Mouse (Mus musculus) hindbrain, embryonic 14.5 days (tissue): ENCODE measurements at regions not wholly inside any gene's neighbourhood (a gene's known extent, or its start where the extent isn't known, plus 50 kb on each side); places are given as distances from the start of the nearest gene placed in this dataset.

Experiments used
- ATAC-seq: fragments of 200-750 bp; cut with Nextera tagmentation; 2 replicates; pipeline ENCODE4 v1.8.0; 2017; ENCODE audit warnings: moderate number of reproducible peaks, mild to moderate bottlenecking, moderate TSS enrichment, moderate library complexity; ENCODE audit not compliant: low FRiP score
- DNase-seq: peaks from one replicate; pipeline ENCODE4 v3.0.0-alpha.2; 2015; ENCODE audit warnings: low spot score
- H3K27ac ChIP-seq: fragments of 300-500 bp; sonication (generic); 2 replicates; pipeline ENCODE4 v1.5.1; 2014; ENCODE audit warnings: mild to moderate bottlenecking, moderate library complexity
- H3K27me3 ChIP-seq: fragments of 300-500 bp; sonication (generic); 2 replicates; pipeline ENCODE4 v1.6.1; 2014; ENCODE audit warnings: mild to moderate bottlenecking, low read length, mixed read lengths; ENCODE audit not compliant: control insufficient read depth, insufficient read depth
- H3K36me3 ChIP-seq: fragments of 300-500 bp; sonication (generic); replicated peaks from 2 replicates; pipeline ENCODE4 v1.6.1; 2014; ENCODE audit not compliant: control insufficient read depth, insufficient read depth
- H3K4me1 ChIP-seq: fragments of 300-500 bp; sonication (generic); replicated peaks from 2 replicates; pipeline ENCODE4 v1.6.1; 2014; ENCODE audit warnings: antibody characterized with exemption, low read length, mixed read lengths; ENCODE audit not compliant: control insufficient read depth, insufficient read depth
- H3K4me2 ChIP-seq: fragments of 300-500 bp; sonication (generic); replicated peaks from 2 replicates; pipeline ENCODE4 v1.6.1; 2014; ENCODE audit warnings: mild to moderate bottlenecking, moderate library complexity
- H3K4me3 ChIP-seq: fragments of 300-500 bp; sonication (generic); replicated peaks from 2 replicates; pipeline ENCODE4 v1.5.1; 2014; ENCODE audit warnings: mild to moderate bottlenecking, low read length
- H3K9ac ChIP-seq: fragments of 300-500 bp; sonication (generic); 2 replicates; pipeline ENCODE4 v1.6.1; 2014
- H3K9me3 ChIP-seq: fragments of 300-500 bp; sonication (generic); 2 replicates; pipeline ENCODE4 v1.6.1; 2016; ENCODE audit warnings: low read length; ENCODE audit not compliant: control insufficient read depth
- WGBS: fragments of 180-500 bp; shearing (Covaris S2); extraction: QIAGEN DNeasy Blood & Tissue Kit; methylation state at CpG from one replicate; pipeline ENCODE4 v1.1.7; 2014; 5-methylcytosine and 5-hydroxymethylcytosine counted together

DNA sequence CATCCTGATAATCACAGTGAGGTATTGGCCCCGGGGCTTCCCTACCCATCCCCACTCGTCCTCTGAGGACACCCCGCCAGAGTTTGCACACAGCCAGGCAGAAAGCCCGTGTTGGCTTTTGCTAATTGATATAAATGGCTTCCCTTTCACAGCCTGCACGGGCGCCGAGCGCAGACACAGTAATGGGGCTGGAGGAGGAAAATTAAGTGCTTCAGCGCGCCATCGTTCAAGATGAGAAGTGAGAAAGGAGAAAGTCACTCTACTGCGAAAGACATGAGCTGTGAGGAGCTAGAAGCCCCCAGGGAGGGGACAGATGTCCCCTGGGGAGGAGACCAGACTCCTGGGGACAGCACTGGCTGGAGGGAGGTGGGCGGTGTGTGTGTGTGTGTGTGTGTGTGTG is 239.2 kb upstream of the Sulf2 start:
- peak; percentile 66 for DNase-seq

DNA sequence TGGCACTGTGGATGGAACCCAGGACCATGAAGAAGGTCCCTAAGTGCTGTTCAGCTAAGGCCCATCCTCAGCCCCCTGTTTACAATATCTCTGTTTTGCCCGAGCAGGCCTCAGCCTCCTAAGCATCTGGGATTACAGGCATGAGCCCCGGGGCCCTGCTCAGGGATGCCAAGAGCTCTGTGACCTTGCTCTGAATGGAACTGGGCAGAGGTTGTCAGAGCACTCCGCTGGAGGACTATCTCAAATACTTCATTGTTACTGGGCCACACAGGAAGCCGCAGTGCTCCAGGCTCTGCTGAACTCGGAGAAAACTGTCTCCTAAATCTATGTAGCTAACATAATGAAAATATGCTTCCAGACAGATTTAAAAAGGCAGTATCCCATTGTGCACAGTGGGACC is 235.7 kb upstream of the Sulf2 start:
- Histone ChIP-seq H3K27ac (no peak overlapping the region), H3K9me3 (no peaks in the 10 kb centered on the region), H3K9ac (no peak overlapping the region), H3K4me3 (no peak overlapping the region), H3K36me3 (no peaks in the 10 kb centered on the region), H3K4me1 (peaks cover 20% of the 10 kb centered on the region), H3K4me2 (no peak overlapping the region), H3K27me3 (no peaks in the 10 kb centered on the region)
- WGBS, result 35% methylated on average over 5 of the region's 5 CpGs
- ATAC-seq, result no peak
- no peak for DNase-seq

More for the DNA sequence above, 239.2 kb upstream of the Sulf2 start:
- Histone ChIP-seq H3K4me1 (peaks cover 20% of the 10 kb centered on the region), H3K36me3 (no peaks in the 10 kb centered on the region), H3K27me3 (no peaks in the 10 kb centered on the region), H3K27ac (peak overlapping the region; percentile 73), H3K9ac (0 out of 2 replicates have a peak overlapping the region, but pooled peaks have one; percentile 3), H3K9me3 (no peaks in the 10 kb centered on the region), H3K4me2 (0 out of 2 replicates have a peak overlapping the region, but pooled peaks have one; percentile 15), H3K4me3 (no peak overlapping the region)
- peak; percentile 49; the same call in 1 of the 2 replicates for ATAC-seq
- 30% methylated on average over 13 of the region's 13 CpGs for WGBS

DNA sequence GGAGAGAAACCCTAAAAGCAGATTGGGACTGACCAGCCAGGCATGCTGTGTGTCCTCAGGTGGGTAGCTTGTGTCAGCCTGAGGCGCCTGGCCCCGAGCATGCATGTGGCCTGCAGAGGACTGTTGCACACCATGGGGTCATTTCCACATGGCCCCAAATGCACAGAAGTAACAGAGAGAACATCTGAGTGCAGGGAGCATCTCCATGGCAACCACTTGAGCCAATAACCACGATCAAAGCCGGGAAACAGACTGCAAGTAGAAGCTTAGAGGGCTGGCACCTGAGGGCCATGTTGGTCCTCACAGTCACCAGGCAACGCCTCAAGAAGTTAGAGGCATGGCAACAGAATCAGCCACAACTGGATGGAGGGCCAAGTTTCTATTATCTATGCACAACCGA is 232.6 kb upstream of the Sulf2 start:
- Histone ChIP-seq H3K9me3 (no peaks in the 10 kb centered on the region), H3K36me3 (no peaks in the 10 kb centered on the region), H3K9ac (no peak overlapping the region), H3K27ac (no peak overlapping the region), H3K4me2 (no peak overlapping the region), H3K4me1 (peaks cover 30% of the 10 kb centered on the region), H3K27me3 (no peaks in the 10 kb centered on the region), H3K4me3 (no peak overlapping the region)
- no peak for DNase-seq
- WGBS, result 29% methylated on average over 6 of the region's 6 CpGs
- no peak for ATAC-seq

DNA sequence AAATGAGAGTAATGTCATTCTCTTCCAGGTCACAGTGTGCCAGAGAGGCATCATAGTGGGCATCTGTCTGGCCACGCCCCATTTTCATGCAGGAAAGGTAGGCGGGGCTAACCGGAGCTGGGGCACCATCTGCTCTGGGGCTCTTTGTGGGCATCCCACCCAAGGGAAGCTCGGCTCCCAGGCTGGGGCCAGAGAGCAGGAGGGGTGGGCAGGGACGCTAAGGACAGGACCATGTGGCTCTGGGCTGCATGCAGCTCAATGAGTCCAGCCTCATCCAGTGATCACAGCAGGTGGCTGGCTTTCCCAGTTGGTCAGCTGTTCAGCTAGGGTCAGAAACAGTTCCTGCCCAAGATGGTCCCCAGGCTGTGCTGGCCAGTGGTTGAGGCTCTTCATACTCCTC is 231.4 kb upstream of the Sulf2 start:
- H3K36me3 ChIP-seq, result no peaks in the 10 kb centered on the region
- ATAC-seq, result no peak
- no peak for DNase-seq
- H3K9me3 ChIP-seq, result no peaks in the 10 kb centered on the region
- no peak overlapping the region for H3K27ac ChIP-seq
- peaks cover 30% of the 10 kb centered on the region for H3K4me1 ChIP-seq
- H3K4me2 ChIP-seq, result no peak overlapping the region
- H3K4me3 ChIP-seq, result no peak overlapping the region
- no peak overlapping the region for H3K9ac ChIP-seq
- H3K27me3 ChIP-seq, result no peaks in the 10 kb centered on the region
- 53% methylated on average over 5 of the region's 5 CpGs for WGBS

DNA sequence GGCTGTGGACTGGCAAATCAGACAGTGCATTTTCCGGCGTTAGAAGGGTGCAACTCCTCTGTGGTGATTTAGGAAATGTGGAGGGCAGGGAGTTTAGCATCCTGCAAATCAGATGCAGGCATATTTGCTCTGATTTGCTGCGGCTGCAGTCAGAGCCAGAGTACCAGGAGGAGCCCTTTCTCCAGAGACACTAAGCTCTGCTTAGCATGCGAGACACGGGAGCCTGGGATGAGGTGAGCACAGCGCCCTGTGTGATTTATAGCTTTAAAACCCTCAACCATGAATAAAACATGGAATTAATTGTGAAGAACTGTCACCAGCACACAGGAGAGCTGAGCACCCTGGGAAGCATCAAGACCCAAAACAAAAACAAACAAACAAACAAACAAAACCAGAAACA is 229.1 kb upstream of the Sulf2 start:
- Histone ChIP-seq H3K9me3 (no peaks in the 10 kb centered on the region), H3K27me3 (no peaks in the 10 kb centered on the region), H3K9ac (peak overlapping the region; percentile 21; the same call in 1 of the 2 replicates), H3K4me2 (no peak overlapping the region; the same call in 1 of the 2 replicates), H3K36me3 (no peaks in the 10 kb centered on the region), H3K4me3 (no peak overlapping the region), H3K4me1 (peaks cover 30% of the 10 kb centered on the region), H3K27ac (peak overlapping the region; percentile 79)
- ATAC-seq (peak; percentile 58; the same call in 1 of the 2 replicates), DNase-seq (peak; percentile 61)
- WGBS, result 11% methylated on average over 6 of the region's 6 CpGs

DNA sequence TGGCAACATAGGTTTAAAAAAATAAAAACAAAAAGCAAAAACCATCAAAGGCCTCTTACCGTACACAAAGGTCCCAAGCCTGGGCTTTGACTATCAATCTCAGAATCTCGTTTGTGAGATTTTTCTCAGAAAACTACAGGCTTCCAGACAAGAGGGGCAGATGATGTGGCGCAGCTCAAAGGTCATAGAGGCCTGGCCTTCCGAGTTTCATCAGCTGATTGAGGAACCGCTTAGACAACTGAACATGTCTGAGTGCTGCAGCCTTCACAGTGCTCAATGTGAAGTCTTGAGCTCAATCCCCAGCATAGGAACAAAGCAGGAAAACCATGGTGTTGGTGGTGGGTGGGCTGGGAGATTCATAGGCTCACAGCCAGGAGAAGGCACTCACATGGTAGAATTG is 227.9 kb upstream of the Sulf2 start:
- Histone ChIP-seq H3K4me2 (no peak overlapping the region), H3K27ac (0 out of 2 replicates have a peak overlapping the region, but pooled peaks have one; percentile 79), H3K4me3 (no peak overlapping the region), H3K4me1 (peaks cover 27% of the 10 kb centered on the region), H3K27me3 (no peaks in the 10 kb centered on the region), H3K9me3 (no peaks in the 10 kb centered on the region), H3K36me3 (no peaks in the 10 kb centered on the region), H3K9ac (no peak overlapping the region)
- DNase-seq (no peak), ATAC-seq (no peak)
- 77% methylated on average over 5 of the region's 5 CpGs for WGBS

DNA sequence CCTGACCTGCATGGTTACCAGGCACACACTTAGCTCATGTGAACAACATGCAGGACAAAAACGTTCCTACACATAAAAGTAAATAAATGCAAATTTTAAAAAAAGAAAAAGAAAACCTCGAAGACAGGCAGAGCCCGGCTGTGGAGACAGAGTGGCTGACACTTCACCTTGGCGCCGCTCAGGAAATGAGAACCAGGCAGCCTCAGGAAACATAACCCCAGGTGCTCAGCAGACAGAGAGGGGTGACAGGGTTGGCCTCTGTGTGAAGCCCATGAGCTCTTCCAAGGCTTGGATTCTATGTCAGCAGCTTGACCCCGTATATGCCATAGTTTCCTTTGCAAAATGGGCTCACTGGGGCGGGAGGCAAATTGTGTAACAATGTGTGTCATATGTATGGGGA is 226.7 kb upstream of the Sulf2 start:
- Histone ChIP-seq H3K27me3 (no peaks in the 10 kb centered on the region), H3K27ac (no peak overlapping the region), H3K4me2 (no peak overlapping the region), H3K9me3 (no peaks in the 10 kb centered on the region), H3K4me1 (peaks cover 28% of the 10 kb centered on the region), H3K36me3 (no peaks in the 10 kb centered on the region), H3K4me3 (no peak overlapping the region), H3K9ac (no peak overlapping the region)
- whole genome bisulfite sequencing, result 81% methylated on average over 7 of the region's 7 CpGs
- no peak for ATAC-seq
- DNase-seq, result no peak

DNA sequence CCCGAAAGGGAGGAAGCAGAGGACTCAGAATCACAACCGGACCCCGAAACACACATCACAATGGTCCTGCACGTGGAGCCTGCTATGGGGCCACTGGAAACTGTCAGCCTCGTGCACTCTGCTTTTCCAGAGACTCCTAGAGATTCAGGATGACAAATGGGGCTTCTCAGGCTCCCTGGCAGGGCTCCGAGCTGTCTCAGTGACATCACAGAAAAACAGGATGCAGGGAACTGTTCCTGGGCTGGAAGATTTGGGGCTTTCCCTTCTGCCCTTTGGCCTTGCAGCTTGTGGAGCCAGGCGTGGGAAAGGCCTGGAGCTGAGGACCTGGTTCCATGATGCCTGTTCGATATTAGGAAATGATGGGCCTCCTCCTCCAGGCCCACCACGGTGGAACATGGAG is 225.4 kb upstream of the Sulf2 start:
- H3K27ac ChIP-seq, result no peak overlapping the region
- peaks cover 32% of the 10 kb centered on the region for H3K4me1 ChIP-seq
- DNase-seq, result no peak
- no peak overlapping the region for H3K4me3 ChIP-seq
- no peak overlapping the region for H3K4me2 ChIP-seq
- no peaks in the 10 kb centered on the region for H3K36me3 ChIP-seq
- ATAC-seq, result no peak
- WGBS, result 82% methylated on average over 9 of the region's 9 CpGs
- no peaks in the 10 kb centered on the region for H3K9me3 ChIP-seq
- H3K27me3 ChIP-seq, result no peaks in the 10 kb centered on the region
- no peak overlapping the region for H3K9ac ChIP-seq

DNA sequence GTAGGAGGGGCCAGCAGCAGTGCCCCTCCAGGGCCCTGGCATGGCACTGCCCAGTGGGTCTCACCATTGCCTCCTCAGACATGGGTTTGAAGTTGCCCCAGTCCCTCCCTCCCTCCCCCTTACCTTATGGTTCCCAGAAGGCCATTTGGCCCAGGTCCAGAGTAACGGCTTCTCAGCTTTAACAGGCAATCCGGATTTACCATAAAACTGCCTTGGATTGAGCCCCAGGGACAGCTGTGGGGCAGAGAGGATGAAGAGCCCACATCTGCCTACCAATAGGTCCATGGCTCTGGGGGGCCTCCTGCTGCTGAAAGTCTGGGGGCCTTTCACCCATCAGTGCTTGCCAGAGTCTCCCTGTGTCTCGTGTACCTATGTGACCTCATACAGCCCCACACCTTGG is 222.9 kb upstream of the Sulf2 start:
- 34% methylated on average over 3 of the region's 3 CpGs for WGBS
- H3K27ac ChIP-seq, result no peak overlapping the region
- DNase-seq (no peak), ATAC-seq (no peak)
- no peaks in the 10 kb centered on the region for H3K27me3 ChIP-seq
- H3K9ac ChIP-seq, result no peak overlapping the region
- peaks cover 10% of the 10 kb centered on the region for H3K4me1 ChIP-seq
- no peak overlapping the region for H3K4me2 ChIP-seq
- H3K9me3 ChIP-seq, result no peaks in the 10 kb centered on the region
- H3K36me3 ChIP-seq, result no peaks in the 10 kb centered on the region
- no peak overlapping the region for H3K4me3 ChIP-seq

DNA sequence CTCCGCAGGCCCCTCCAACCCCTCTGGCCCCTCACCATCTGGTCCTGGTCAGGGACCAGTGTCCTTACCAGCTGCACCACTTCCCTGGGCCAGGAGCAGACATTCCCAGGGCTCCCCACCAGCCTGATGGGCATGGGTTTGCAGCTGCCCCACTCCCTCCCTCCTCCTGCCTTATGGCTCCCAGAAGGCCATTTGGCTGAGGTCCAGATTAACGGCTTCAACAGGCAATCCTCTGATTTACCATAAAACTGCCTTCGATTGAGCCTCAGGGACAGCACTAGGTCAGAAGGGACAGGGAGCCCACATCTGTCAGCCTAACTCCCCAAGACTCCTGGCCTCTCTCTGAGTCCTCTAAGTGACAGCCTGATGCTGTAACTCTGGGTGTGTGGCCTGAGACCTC is 221.9 kb upstream of the Sulf2 start:
- WGBS, result 3% methylated on average over 3 of the region's 3 CpGs
- ATAC-seq (peak; percentile 82), DNase-seq (peak; percentile 73)
- peaks cover 10% of the 10 kb centered on the region for H3K4me1 ChIP-seq
- no peaks in the 10 kb centered on the region for H3K27me3 ChIP-seq
- H3K4me2 ChIP-seq, result no peak overlapping the region
- no peak overlapping the region for H3K4me3 ChIP-seq
- no peaks in the 10 kb centered on the region for H3K36me3 ChIP-seq
- no peak overlapping the region for H3K9ac ChIP-seq
- H3K9me3 ChIP-seq, result no peaks in the 10 kb centered on the region
- H3K27ac ChIP-seq, result no peak overlapping the region
